Mouse (Mus musculus) liver, embryonic 13.5 days (tissue): ENCODE data around the gene Rbm7. TPM values are rescaled to one million over a fixed set of nuclear protein-coding genes. Genes with fewer than 3 reads are reported as not detected.
"Not testable (repeated sequence)": the region's sequence is repeated elsewhere in the genome, so short reads cannot be mapped to it uniquely, and the experiment has no call there.

Source experiments
- ATAC-seq: fragments of 200-750 bp; cut with Nextera tagmentation; 2 replicates; pipeline ENCODE4 v1.8.0; 2017; ENCODE audit warnings: low read depth, mild to moderate bottlenecking, moderate number of reproducible peaks, moderate library complexity
- DNase-seq: peaks from one replicate; pipeline ENCODE4 v3.0.0; 2022
- H3K27ac ChIP-seq: fragments of 300-500 bp; sonication (generic); 2 replicates; pipeline ENCODE4 v1.5.1; 2015; ENCODE audit warnings: moderate library complexity, mild to moderate bottlenecking, inconsistent platforms
- H3K27me3 ChIP-seq: fragments of 300-500 bp; sonication (generic); 2 replicates; pipeline ENCODE4 v1.6.1; 2015; ENCODE audit warnings: mild to moderate bottlenecking, inconsistent platforms
- H3K36me3 ChIP-seq: fragments of 300-500 bp; sonication (generic); 2 replicates; pipeline ENCODE4 v1.6.1; 2015; ENCODE audit warnings: mild to moderate bottlenecking, inconsistent platforms
- H3K4me1 ChIP-seq: fragments of 300-500 bp; sonication (generic); replicated peaks from 2 replicates; pipeline ENCODE4 v1.6.1; 2015; ENCODE audit warnings: inconsistent platforms
- H3K4me2 ChIP-seq: fragments of 300-500 bp; sonication (generic); 2 replicates; pipeline ENCODE4 v1.6.1; 2015; ENCODE audit warnings: inconsistent platforms, mild to moderate bottlenecking, moderate library complexity
- H3K4me3 ChIP-seq: fragments of 300-500 bp; sonication (generic); replicated peaks from 2 replicates; pipeline ENCODE4 v1.5.1; 2015; ENCODE audit warnings: mild to moderate bottlenecking, inconsistent platforms
- H3K9ac ChIP-seq: fragments of 300-500 bp; sonication (generic); 2 replicates; pipeline ENCODE4 v1.6.1; 2015; ENCODE audit warnings: mild to moderate bottlenecking, inconsistent platforms
- H3K9me3 ChIP-seq: fragments of 300-500 bp; sonication (generic); replicated peaks from 2 replicates; pipeline ENCODE4 v1.6.1; 2016; ENCODE audit warnings: inconsistent platforms
- WGBS: fragments of 180-500 bp; shearing (Covaris S2); methylation state at CpG from one replicate; pipeline ENCODE4 v1.1.7; 2015; ENCODE audit not compliant: insufficient replicate concordance; 5-methylcytosine and 5-hydroxymethylcytosine counted together
- polyA plus RNA-seq: library from polyadenylated mRNA; unstranded; fragments of >200 nt; fragmentation: Nextera tagmentation; extraction: Ambion mirVana; gene quantifications from 2 replicates; pipeline ENCODE4 v1.2.1, GENCODE M21; 2015

Rbm7 gene
- 65.7 and 76.7 TPM in 2 replicates for polyA plus RNA-seq

GRCm38 (mm10) chr9:48494817-48495547, at the start of gene Rbm7, which contains the start of gene Gm5617:
Rbm7 (minus strand) TSS chr9:48495299.
Gm5617 (plus strand) TSS chr9:48495442.
- WGBS, result under 1% methylated on average over 72 of the region's 72 CpGs

GRCm38 (mm10) chr9:48538688-48539087, 43.6 kb upstream of the Rbm7 start:
- Histone ChIP-seq H3K4me3 (no peak overlapping the region), H3K4me2 (peak overlapping the region; percentile 36; the same call in 1 of the 2 replicates), H3K27me3 (peaks cover 18% of the 10 kb centered on the region), H3K9me3 (peaks cover 4% of the 10 kb centered on the region; the same call in 1 of the 2 replicates), H3K9ac (no peak overlapping the region), H3K27ac (no peak overlapping the region), H3K36me3 (no peaks in the 10 kb centered on the region), H3K4me1 (peaks cover 7% of the 10 kb centered on the region)
- ATAC-seq, result no peak
- 13% methylated on average over 12 of the region's 12 CpGs for WGBS
- no peak for DNase-seq

More at GRCm38 (mm10) chr9:48494817-48495547, at the start of gene Rbm7, which contains the start of gene Gm5617:
- H3K27me3 ChIP-seq, result no peaks in the 10 kb centered on the region
- H3K36me3 ChIP-seq, result peaks cover 35% of the 10 kb centered on the region
- peak within 1 kb of the TSS; percentile 86 for H3K4me2 ChIP-seq
- no peaks in the 10 kb centered on the region for H3K9me3 ChIP-seq
- DNase-seq (peak; percentile 90), ATAC-seq (peak; percentile 99)
- H3K27ac ChIP-seq, result peak within 1 kb of the TSS; percentile 87
- peaks cover 28% of the 10 kb centered on the region for H3K4me1 ChIP-seq
- peak within 1 kb of the TSS; percentile 93 for H3K4me3 ChIP-seq
- peak within 1 kb of the TSS; percentile 95 for H3K9ac ChIP-seq

- Histone ChIP-seq H3K27ac (no peak overlapping the region), H3K4me1 (peaks cover 7% of the 10 kb centered on the region), H3K9me3 (peaks cover 4% of the 10 kb centered on the region; the same call in 1 of the 2 replicates), H3K9ac (no peak overlapping the region), H3K4me2 (peak overlapping the region; percentile 36), H3K36me3 (no peaks in the 10 kb centered on the region), H3K27me3 (peaks cover 18% of the 10 kb centered on the region), H3K4me3 (no peak overlapping the region)
- 3% methylated on average over 17 of the region's 17 CpGs for whole genome bisulfite sequencing
- no peak for ATAC-seq
- DNase-seq, result no peak
These were observed 43.0 kb upstream of the Rbm7 start for GRCm38 (mm10) chr9:48538044-48538645.

DNA sequence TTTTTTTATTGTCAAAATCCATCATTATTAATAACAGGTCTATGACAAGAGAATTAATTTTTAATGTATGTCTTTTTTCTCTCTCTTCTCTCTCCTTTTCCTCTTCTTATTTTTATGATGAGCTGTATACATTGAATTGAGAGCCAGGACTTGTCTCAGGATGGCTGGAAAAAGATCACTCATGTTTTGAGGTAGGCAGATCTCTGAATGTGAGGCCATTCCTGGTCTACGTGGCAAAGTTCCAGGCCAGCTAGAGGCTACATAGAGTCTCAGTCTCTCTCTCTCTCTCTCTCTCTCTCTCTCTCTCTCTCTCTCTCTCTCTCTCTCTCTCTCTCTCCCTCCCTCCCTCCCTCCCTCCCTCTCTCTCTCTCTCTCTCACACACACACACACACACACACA, 42.5 kb upstream of the Rbm7 start:
- not testable (repeated sequence) for DNase-seq, H3K4me3 ChIP-seq, H3K27ac ChIP-seq, ATAC-seq, H3K36me3 ChIP-seq, H3K4me2 ChIP-seq, H3K9ac ChIP-seq, H3K9me3 ChIP-seq, H3K4me1 ChIP-seq
- peaks cover 18% of the 10 kb centered on the region for H3K27me3 ChIP-seq
- 67% methylated on average over 1 of the region's 1 CpGs for WGBS

DNA sequence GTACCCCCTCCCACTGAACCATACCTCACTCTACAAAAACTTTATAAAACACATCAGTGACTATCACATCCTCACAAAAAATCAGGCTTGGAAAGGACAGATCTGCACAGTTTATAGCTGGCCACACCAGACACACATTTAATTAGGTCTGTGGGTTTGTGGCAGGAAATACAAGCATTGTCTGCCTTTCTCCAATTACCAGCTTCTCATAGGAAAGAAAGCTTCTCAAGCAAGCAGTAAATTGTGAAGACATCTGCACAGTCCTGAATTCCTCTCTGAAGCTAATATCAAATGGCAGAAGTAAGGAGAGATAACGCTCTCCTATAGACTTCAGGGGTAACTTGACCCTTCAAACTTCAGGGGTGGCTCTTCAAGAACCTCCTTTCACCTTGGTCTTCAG, 41.3 kb upstream of the Rbm7 start:
- H3K27me3 ChIP-seq, result peaks cover 18% of the 10 kb centered on the region
- peaks cover 14% of the 10 kb centered on the region for H3K4me1 ChIP-seq
- H3K9me3 ChIP-seq, result peaks cover 4% of the 10 kb centered on the region; the same call in 1 of the 2 replicates
- H3K4me3 ChIP-seq, result no peak overlapping the region
- no peaks in the 10 kb centered on the region for H3K36me3 ChIP-seq
- WGBS, result 17% methylated on average over 1 of the region's 1 CpGs
- H3K9ac ChIP-seq, result no peak overlapping the region
- no peak for ATAC-seq
- H3K4me2 ChIP-seq, result no peak overlapping the region
- no peak for DNase-seq
- no peak overlapping the region for H3K27ac ChIP-seq

GRCm38 (mm10) chr9:48532730-48533129, 37.6 kb upstream of the Rbm7 start:
- DNase-seq (no peak), ATAC-seq (no peak)
- Histone ChIP-seq H3K9me3 (no peaks in the 10 kb centered on the region), H3K36me3 (no peaks in the 10 kb centered on the region), H3K4me2 (no peak overlapping the region), H3K27me3 (no peaks in the 10 kb centered on the region), H3K9ac (no peak overlapping the region), H3K4me1 (peaks cover 7% of the 10 kb centered on the region; the same call in 1 of the 2 replicates), H3K4me3 (no peak overlapping the region), H3K27ac (no peak overlapping the region)
- WGBS, result 72% methylated on average over 2 of the region's 2 CpGs

DNA sequence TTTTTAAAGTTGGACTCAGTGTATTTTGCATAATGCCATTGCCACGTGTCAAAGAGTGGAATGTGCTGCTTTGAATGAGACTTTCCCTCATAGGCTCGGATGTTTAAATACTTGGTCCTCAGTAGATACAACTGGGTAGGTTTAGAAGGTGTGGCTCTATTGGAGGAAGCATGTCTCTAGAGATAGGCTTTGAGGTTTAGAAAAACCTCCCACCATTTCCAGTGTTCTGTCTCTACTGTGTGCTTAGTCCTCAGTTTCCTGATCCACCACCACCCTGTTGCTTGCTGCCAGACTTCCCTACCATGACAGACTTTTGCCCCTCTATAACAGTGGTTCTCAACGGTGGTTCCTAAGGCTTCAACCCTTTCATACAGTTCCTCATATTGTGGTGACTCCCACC, 37.1 kb upstream of the Rbm7 start:
- peaks cover 7% of the 10 kb centered on the region; the same call in 1 of the 2 replicates for H3K4me1 ChIP-seq
- no peaks in the 10 kb centered on the region for H3K27me3 ChIP-seq
- no peak overlapping the region for H3K4me3 ChIP-seq
- no peak overlapping the region for H3K4me2 ChIP-seq
- H3K9ac ChIP-seq, result no peak overlapping the region
- ATAC-seq (peak; percentile 43; the same call in 1 of the 2 replicates), DNase-seq (no peak)
- 12% methylated on average over 3 of the region's 3 CpGs for WGBS
- H3K36me3 ChIP-seq, result no peaks in the 10 kb centered on the region
- no peak overlapping the region for H3K27ac ChIP-seq
- no peaks in the 10 kb centered on the region for H3K9me3 ChIP-seq

DNA sequence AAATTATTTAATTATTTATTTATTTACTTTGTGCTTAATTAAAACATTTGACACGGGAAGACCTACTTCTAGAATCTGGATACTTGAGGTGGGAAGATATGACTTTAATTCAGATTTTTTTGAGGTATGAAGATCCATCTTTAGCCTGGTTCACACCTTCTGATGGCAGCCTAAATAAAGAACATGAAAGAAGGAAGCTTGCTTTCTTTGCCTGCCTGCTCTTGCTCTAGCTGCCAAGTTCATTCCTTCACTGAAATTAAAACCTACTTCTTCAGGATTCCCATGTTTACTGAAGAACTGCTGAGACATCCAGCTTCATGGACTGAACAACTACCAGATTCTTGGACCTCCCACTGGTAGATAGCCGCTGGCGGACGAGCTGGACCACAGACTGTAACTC, 36.2 kb upstream of the Rbm7 start:
- Histone ChIP-seq H3K4me1 (peaks cover 7% of the 10 kb centered on the region; the same call in 1 of the 2 replicates), H3K36me3 (no peaks in the 10 kb centered on the region), H3K4me2 (no peak overlapping the region), H3K27me3 (no peaks in the 10 kb centered on the region), H3K9me3 (no peaks in the 10 kb centered on the region), H3K9ac (no peak overlapping the region), H3K27ac (no peak overlapping the region), H3K4me3 (no peak overlapping the region)
- no peak for DNase-seq
- whole genome bisulfite sequencing, result 75% methylated on average over 4 of the region's 4 CpGs
- no peak for ATAC-seq

GRCm38 (mm10) chr9:48526520-48526919, 31.4 kb upstream of the Rbm7 start:
- Histone ChIP-seq H3K4me2 (no peak overlapping the region), H3K4me1 (no peaks in the 10 kb centered on the region), H3K9me3 (no peaks in the 10 kb centered on the region), H3K36me3 (no peaks in the 10 kb centered on the region), H3K27ac (no peak overlapping the region), H3K27me3 (no peaks in the 10 kb centered on the region), H3K9ac (no peak overlapping the region), H3K4me3 (no peak overlapping the region)
- ATAC-seq, result no peak
- 68% methylated on average over 4 of the region's 4 CpGs for WGBS
- no peak for DNase-seq

- Histone ChIP-seq H3K9me3 (no peaks in the 10 kb centered on the region), H3K4me2 (no peak overlapping the region), H3K36me3 (no peaks in the 10 kb centered on the region), H3K9ac (no peak overlapping the region), H3K27ac (no peak overlapping the region), H3K27me3 (no peaks in the 10 kb centered on the region), H3K4me3 (no peak overlapping the region), H3K4me1 (no peaks in the 10 kb centered on the region)
- no peak for ATAC-seq
- 6% methylated on average over 1 of the region's 1 CpGs for WGBS
- no peak for DNase-seq
These were observed 30.5 kb upstream of the Rbm7 start for GRCm38 (mm10) chr9:48525566-48525965.

GRCm38 (mm10) chr9:48520405-48520804, 25.3 kb upstream of the Rbm7 start:
- H3K27me3 ChIP-seq, DNase-seq, H3K9me3 ChIP-seq, H3K4me3 ChIP-seq, H3K9ac ChIP-seq, H3K4me2 ChIP-seq, H3K27ac ChIP-seq, ATAC-seq, H3K4me1 ChIP-seq, H3K36me3 ChIP-seq: not testable (repeated sequence)
- WGBS, result 70% methylated on average over 4 of the region's 7 CpGs
